Mouse (Mus musculus): ENCODE measurements around the gene Gm21885. TPM values are rescaled to one million over a fixed set of nuclear protein-coding genes. Genes with fewer than 3 reads are reported as not detected.
A peak's percentile ranks its signal among the peaks of the same experiment; 100 is the strongest.

Gene Gm21885
- polyA plus RNA-seq, 1 experiment from 2014 or later = not detected

DNA sequence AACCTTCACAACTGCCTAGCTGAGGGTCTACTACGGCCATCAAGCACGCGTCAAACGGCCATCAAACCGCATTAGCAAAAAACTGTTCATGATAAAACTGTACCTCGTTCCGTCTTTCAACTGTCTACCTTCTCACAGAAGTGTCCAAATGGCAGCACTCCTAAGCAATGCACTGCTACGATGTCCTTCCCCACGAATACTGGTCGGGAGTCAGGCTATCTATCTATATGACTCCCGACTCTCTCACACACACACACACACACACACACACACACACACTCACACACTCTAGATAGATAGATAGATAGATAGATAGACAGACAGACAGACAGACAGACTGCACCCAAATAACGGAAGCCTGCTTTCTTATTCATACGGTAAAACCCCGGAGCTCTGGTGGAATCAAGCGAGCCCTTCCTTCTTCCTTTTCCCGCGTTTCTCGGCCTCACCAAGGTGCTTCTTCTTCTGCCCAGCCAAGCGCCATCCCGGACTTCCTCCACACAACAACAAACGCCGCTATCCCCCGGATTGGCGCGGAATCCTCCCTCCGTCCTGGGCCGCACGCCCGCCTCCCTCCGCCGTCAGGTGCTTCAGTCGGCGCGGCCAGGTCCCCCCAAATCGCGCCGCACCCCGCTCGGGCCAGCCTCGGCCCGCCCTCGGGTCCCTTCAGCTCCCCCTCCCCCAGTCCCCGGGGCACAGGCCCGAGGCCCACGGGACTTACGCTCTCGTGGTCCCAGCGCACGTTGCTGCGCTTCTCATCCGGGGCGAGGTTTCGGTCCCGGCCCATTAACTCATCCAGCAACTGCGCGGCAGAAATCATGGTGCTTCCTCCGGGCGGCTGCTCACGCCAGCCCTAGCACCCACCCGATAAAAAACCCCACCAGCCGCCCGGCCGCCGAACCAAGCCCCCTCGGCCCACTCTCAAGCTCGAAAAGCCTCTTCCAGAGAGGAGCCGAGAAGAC, 39.6 kb downstream of the Gm21885 start:
- Histone ChIP-seq H3K27ac (ENCODE audit: low read depth, low read length) (peak overlapping the region; percentile 88), H3K9me3 (ENCODE audit: control insufficient read depth, low read length) (no peaks in the 10 kb centered on the region), H3K4me3 (ENCODE audit: low read depth, low read length) (peak overlapping the region; percentile 94), H3K27me3 (ENCODE audit: control insufficient read depth, insufficient read depth, low read length) (no peaks in the 10 kb centered on the region), H3K36me3 (ENCODE audit: control insufficient read depth, insufficient read depth, low read length) (peaks cover 2% of the 10 kb centered on the region; the same call in 1 of the 2 replicates), H3K4me1 (ENCODE audit: control insufficient read depth, insufficient read depth, low read length) (peaks cover 3% of the 10 kb centered on the region; the same call in 1 of the 2 replicates), H3K9ac (ENCODE audit: low read length) (peak overlapping the region; percentile 80), H3K4me2 (ENCODE audit: low read depth) (peak overlapping the region; percentile 88)
- peak; percentile 68 for ATAC-seq (ENCODE audit: insufficient read depth, low FRiP score, low TSS enrichment)
- WGBS = under 1% methylated on average over 64 of the region's 67 CpGs
- no peak for DNase-seq (ENCODE audit: low spot score)

DNA sequence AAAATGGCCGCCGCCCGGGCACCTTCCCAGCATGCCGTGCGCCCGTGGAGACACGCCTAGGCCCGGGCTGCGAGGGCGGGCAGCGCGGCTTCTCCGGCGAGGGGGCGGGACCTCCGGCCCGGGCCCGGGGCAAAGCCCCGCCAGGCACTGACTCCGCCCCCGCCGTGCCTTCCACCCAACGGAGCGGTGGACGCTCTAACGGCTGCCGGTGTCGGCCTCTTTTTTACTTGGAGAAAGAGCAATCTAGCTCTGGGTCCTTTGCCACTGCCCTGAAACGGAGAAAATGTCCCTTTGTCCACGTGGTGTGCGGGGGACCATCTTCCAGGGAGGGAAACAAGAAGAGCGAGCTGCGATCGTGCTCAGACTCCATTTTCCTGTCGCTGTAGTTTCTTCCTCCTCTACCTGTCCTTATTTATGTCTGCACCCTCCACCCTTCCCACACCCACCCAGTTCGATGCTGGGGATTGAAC, 40.3 kb downstream of the Gm21885 start, which contains the start of gene Luc7l3:
Gene Luc7l3 (minus strand): TSS at position 58 of the 470 bp plus-strand sequence.
- DNase-seq (ENCODE audit: low spot score) = peak; percentile 97
- Histone ChIP-seq H3K4me3 (ENCODE audit: low read depth, low read length) (peak within 1 kb of the TSS; percentile 94), H3K4me2 (ENCODE audit: low read depth) (peak within 1 kb of the TSS; percentile 88), H3K27ac (ENCODE audit: low read depth, low read length) (peak within 1 kb of the TSS; percentile 88), H3K4me1 (ENCODE audit: control insufficient read depth, insufficient read depth, low read length) (peaks cover 10% of the 10 kb centered on the region; the same call in 1 of the 2 replicates), H3K36me3 (ENCODE audit: control insufficient read depth, insufficient read depth, low read length) (peaks cover 2% of the 10 kb centered on the region; the same call in 1 of the 2 replicates), H3K9ac (ENCODE audit: low read length) (peak within 1 kb of the TSS; percentile 80), H3K27me3 (ENCODE audit: control insufficient read depth, insufficient read depth, low read length) (no peaks in the 10 kb centered on the region), H3K9me3 (ENCODE audit: control insufficient read depth, low read length) (no peaks in the 10 kb centered on the region)
- peak; percentile 92 for ATAC-seq (ENCODE audit: insufficient read depth, low FRiP score, low TSS enrichment)
- under 1% methylated on average over 36 of the region's 36 CpGs for WGBS

DNA sequence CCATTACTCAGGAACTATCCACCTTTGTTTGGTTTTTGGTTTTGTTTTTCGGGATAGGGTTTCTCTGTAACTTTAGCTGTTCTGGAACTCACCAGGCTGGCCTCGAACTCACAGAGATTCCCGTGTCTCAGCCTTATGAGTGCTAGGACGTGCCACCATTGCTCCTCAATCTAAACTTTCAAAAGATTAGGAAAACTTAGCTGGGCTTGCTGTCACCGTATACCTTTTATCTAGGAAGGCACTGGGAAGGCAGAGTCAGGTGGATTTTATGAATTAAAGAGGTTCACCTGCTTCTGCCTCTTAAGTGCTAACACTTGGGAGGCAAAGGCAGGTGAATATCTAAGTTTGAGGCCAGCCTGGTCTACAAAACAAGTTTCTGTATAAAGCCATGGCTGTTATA, 41.0 kb downstream of the Gm21885 start:
- WGBS = 40% methylated on average over 5 of the region's 5 CpGs
- ATAC-seq (ENCODE audit: insufficient read depth, low FRiP score, low TSS enrichment) (no peak), DNase-seq (ENCODE audit: low spot score) (no peak)

DNA sequence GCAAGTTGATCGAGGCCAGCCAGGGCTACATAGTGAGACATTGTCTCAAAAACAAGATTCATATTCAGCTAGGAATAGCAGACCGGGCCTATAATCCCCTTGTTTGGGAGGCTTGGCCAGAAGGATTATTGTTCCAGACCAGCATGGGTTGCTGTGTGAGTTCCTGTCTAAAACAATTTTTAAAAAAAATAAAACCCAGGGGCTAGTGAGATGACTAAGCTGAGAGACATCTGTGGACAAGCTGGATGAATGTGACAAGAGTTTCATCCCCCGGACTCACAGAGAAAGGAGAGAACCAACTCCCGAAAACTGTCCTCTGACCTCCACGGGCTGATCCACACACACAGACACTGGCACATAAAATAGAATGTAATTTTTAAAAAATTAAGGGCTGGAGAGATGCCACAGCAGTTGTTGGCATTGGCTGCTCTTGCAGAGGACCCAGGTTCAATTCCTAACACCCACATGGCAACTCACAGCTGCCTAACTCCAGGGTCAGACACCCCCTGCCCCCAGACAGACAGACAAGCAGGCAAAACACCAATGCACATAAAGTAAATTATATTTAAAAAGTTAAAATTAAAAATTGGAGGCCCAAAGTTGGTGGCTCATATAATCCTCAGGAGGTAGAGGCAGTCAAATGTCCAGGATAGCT, 41.7 kb downstream of the Gm21885 start:
- H3K27ac ChIP-seq (ENCODE audit: low read depth, low read length) = no peak overlapping the region
- DNase-seq (ENCODE audit: low spot score) = no peak
- WGBS = 86% methylated on average over 5 of the region's 5 CpGs

More for the DNA sequence above, 41.0 kb downstream of the Gm21885 start:
- no peak overlapping the region for H3K27ac ChIP-seq (ENCODE audit: low read depth, low read length)
- H3K27me3 ChIP-seq (ENCODE audit: control insufficient read depth, insufficient read depth, low read length) = no peaks in the 10 kb centered on the region
- no peak overlapping the region for H3K4me3 ChIP-seq (ENCODE audit: low read depth, low read length)
- H3K9me3 ChIP-seq (ENCODE audit: control insufficient read depth, low read length) = no peaks in the 10 kb centered on the region
- no peak overlapping the region for H3K9ac ChIP-seq (ENCODE audit: low read length)
- H3K4me2 ChIP-seq (ENCODE audit: low read depth) = peak overlapping the region; percentile 52
- peaks cover 11% of the 10 kb centered on the region; the same call in 1 of the 2 replicates for H3K4me1 ChIP-seq (ENCODE audit: control insufficient read depth, insufficient read depth, low read length)
- peaks cover 2% of the 10 kb centered on the region; the same call in 1 of the 2 replicates for H3K36me3 ChIP-seq (ENCODE audit: control insufficient read depth, insufficient read depth, low read length)

DNA sequence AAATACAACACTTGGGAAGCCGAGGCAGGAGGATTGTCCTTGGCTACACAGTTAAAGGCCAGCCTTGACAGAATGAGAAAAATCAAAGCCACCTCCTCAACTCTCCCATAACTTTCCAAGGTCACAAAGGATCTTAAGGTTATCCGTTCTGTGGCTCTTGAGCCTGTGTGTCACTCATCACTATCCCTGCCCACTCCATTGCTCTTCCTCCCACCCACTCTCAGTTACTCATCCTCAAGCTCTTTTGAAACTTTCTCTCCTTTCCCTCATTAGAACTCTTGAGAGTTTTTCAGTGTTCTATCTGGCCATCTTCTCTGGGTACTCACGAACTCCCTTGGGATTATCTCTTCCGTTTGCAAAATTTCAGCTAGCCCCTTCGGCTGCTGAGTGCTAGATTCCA, 42.9 kb downstream of the Gm21885 start:
- Histone ChIP-seq H3K4me1 (ENCODE audit: control insufficient read depth, insufficient read depth, low read length) (peaks cover 13% of the 10 kb centered on the region; the same call in 1 of the 2 replicates), H3K9ac (ENCODE audit: low read length) (no peak overlapping the region), H3K27me3 (ENCODE audit: control insufficient read depth, insufficient read depth, low read length) (no peaks in the 10 kb centered on the region), H3K4me3 (ENCODE audit: low read depth, low read length) (no peak overlapping the region), H3K27ac (ENCODE audit: low read depth, low read length) (no peak overlapping the region), H3K36me3 (ENCODE audit: control insufficient read depth, insufficient read depth, low read length) (no peaks in the 10 kb centered on the region), H3K9me3 (ENCODE audit: control insufficient read depth, low read length) (no peaks in the 10 kb centered on the region), H3K4me2 (ENCODE audit: low read depth) (no peak overlapping the region)
- DNase-seq (ENCODE audit: low spot score) = no peak
- ATAC-seq (ENCODE audit: insufficient read depth, low FRiP score, low TSS enrichment) = no peak
- WGBS = 93% methylated on average over 5 of the region's 5 CpGs

More for the DNA sequence above, 41.7 kb downstream of the Gm21885 start:
- Histone ChIP-seq H3K4me2 (ENCODE audit: low read depth) (no peak overlapping the region), H3K4me3 (ENCODE audit: low read depth, low read length) (no peak overlapping the region), H3K9ac (ENCODE audit: low read length) (no peak overlapping the region), H3K27me3 (ENCODE audit: control insufficient read depth, insufficient read depth, low read length) (no peaks in the 10 kb centered on the region), H3K4me1 (ENCODE audit: control insufficient read depth, insufficient read depth, low read length) (peaks cover 11% of the 10 kb centered on the region; the same call in 1 of the 2 replicates), H3K36me3 (ENCODE audit: control insufficient read depth, insufficient read depth, low read length) (peaks cover 2% of the 10 kb centered on the region; the same call in 1 of the 2 replicates), H3K9me3 (ENCODE audit: control insufficient read depth, low read length) (no peaks in the 10 kb centered on the region)
- no peak for ATAC-seq (ENCODE audit: insufficient read depth, low FRiP score, low TSS enrichment)

DNA sequence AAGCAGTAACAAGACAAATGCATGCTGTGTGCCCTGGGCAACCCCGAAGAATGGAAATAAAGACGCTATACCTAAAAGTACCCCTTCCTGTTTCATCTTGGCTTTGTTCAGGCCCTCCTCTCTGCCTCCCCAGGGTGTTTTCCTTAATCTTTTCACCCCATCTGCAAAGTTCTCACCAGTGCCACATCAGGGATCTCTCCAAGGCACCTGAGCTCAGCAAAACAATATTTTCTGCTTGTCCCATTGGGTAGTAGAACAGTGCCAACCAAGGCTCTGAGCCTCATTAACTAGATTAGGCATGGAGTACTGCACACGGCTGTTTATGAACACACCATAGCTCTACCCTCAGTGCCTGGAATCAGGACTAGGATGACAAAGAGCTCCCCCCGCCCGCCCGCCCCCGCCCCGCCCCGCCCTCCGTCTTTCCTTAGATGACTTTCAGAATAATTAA, 45.3 kb downstream of the Gm21885 start:
- WGBS = 9% methylated on average over 10 of the region's 10 CpGs
- H3K4me3 ChIP-seq (ENCODE audit: low read depth, low read length) = peak overlapping the region; percentile 92
- DNase-seq (ENCODE audit: low spot score) = peak; percentile 62
- H3K4me2 ChIP-seq (ENCODE audit: low read depth) = peak overlapping the region; percentile 57
- H3K9me3 ChIP-seq (ENCODE audit: control insufficient read depth, low read length) = no peaks in the 10 kb centered on the region
- H3K9ac ChIP-seq (ENCODE audit: low read length) = peak overlapping the region; percentile 61; the same call in 1 of the 2 replicates
- peak; percentile 83 for ATAC-seq (ENCODE audit: insufficient read depth, low FRiP score, low TSS enrichment)
- H3K27me3 ChIP-seq (ENCODE audit: control insufficient read depth, insufficient read depth, low read length) = no peaks in the 10 kb centered on the region
- peak overlapping the region; percentile 98 for H3K27ac ChIP-seq (ENCODE audit: low read depth, low read length)
- H3K36me3 ChIP-seq (ENCODE audit: control insufficient read depth, insufficient read depth, low read length) = no peaks in the 10 kb centered on the region
- peaks cover 10% of the 10 kb centered on the region; the same call in 1 of the 2 replicates for H3K4me1 ChIP-seq (ENCODE audit: control insufficient read depth, insufficient read depth, low read length)

DNA sequence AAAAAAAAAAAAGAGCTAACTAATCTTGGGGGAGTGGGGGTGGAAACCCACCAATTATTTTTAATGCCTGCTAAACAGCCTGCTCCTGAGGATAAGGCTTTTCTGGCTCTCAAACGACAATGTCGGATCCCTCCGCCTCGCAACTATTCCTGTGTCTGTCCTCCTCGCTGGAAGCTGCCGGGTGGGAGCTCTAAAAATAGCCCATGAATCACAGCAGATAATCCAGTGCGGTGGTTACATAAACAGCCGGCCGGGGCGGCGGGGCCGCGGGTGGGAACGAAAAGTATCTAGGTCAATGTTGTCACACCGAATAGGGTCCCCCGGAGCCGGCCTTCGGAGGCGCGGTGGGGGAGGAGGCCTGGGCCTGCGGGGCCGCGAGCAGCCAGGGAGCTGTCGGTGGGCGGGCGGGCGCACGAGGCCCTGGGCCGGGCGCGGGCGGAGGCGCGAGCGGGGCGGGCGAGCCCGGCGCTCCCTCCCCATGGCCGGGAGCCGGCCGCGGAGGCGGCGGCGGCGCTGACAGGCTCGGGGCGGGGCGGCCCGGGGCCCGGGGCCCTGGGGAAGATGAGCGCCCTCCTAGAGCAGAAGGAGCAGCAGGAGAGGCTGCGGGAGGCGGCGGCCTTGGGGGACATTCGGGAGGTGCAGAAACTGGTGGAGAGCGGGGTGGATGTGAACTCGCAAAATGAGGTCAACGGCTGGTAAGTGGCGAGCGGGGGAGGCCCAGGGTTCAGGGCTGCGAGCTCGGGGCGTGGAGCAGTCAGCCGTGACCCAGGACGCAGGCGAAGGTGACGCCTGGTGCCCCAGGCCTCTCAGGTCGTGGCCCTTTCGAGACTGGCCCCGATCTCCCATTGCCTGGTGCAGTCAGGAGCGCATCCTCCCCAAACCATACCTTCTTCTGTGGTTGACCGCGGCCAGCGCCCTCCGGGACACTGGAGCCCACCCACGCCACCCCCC, 46.3 kb downstream of the Gm21885 start, which contains the start of gene Ankrd40:
Gene Ankrd40 (plus strand): TSS at position 309 of the 951 bp plus-strand sequence.
- Histone ChIP-seq H3K27me3 (ENCODE audit: control insufficient read depth, insufficient read depth, low read length) (no peaks in the 10 kb centered on the region), H3K9me3 (ENCODE audit: control insufficient read depth, low read length) (no peaks in the 10 kb centered on the region), H3K27ac (ENCODE audit: low read depth, low read length) (peak within 1 kb of the TSS; percentile 98), H3K9ac (ENCODE audit: low read length) (peak within 1 kb of the TSS; percentile 97), H3K4me2 (ENCODE audit: low read depth) (peak within 1 kb of the TSS; percentile 57), H3K4me1 (ENCODE audit: control insufficient read depth, insufficient read depth, low read length) (peaks cover 10% of the 10 kb centered on the region; the same call in 1 of the 2 replicates), H3K36me3 (ENCODE audit: control insufficient read depth, insufficient read depth, low read length) (no peaks in the 10 kb centered on the region), H3K4me3 (ENCODE audit: low read depth, low read length) (peak within 1 kb of the TSS; percentile 92)
- WGBS = under 1% methylated on average over 49 of the region's 78 CpGs
- DNase-seq (ENCODE audit: low spot score) (peak; percentile 94), ATAC-seq (ENCODE audit: insufficient read depth, low FRiP score, low TSS enrichment) (peak; percentile 90)

All from neural tube, embryonic 11.5 days (tissue).